Mouse (Mus musculus) embryonic facial prominence, embryonic 15.5 days (tissue): ENCODE measurements around the gene Efl1. TPM values are rescaled to one million over a fixed set of nuclear protein-coding genes. Genes with fewer than 3 reads are reported as not detected.
"Not testable (repeated sequence)": the region's sequence is repeated elsewhere in the genome, so short reads cannot be mapped to it uniquely, and the experiment has no call there.

Experiments
- ATAC-seq: fragments of 200-750 bp; cut with Nextera tagmentation; 2 replicates; pipeline ENCODE4 v1.8.0; 2017; ENCODE audit warnings: low read depth, moderate TSS enrichment; ENCODE audit not compliant: insufficient number of reproducible peaks, low FRiP score, low TSS enrichment
- H3K27ac ChIP-seq: fragments of 300-500 bp; sonication (generic); replicated peaks from 2 replicates; pipeline ENCODE4 v1.5.1; 2015; ENCODE audit warnings: mild to moderate bottlenecking, inconsistent platforms
- H3K27me3 ChIP-seq: fragments of 300-500 bp; sonication (generic); 2 replicates; pipeline ENCODE4 v1.6.1; 2015; ENCODE audit warnings: inconsistent platforms
- H3K36me3 ChIP-seq: fragments of 300-500 bp; sonication (generic); 2 replicates; pipeline ENCODE4 v1.6.1; 2015; ENCODE audit warnings: mild to moderate bottlenecking, inconsistent platforms
- H3K4me1 ChIP-seq: fragments of 300-500 bp; sonication (generic); 2 replicates; pipeline ENCODE4 v1.6.1; 2015; ENCODE audit warnings: inconsistent platforms
- H3K4me2 ChIP-seq: fragments of 300-500 bp; sonication (generic); replicated peaks from 2 replicates; pipeline ENCODE4 v1.6.1; 2015; ENCODE audit warnings: mild to moderate bottlenecking, inconsistent platforms
- H3K4me3 ChIP-seq: fragments of 300-500 bp; sonication (generic); replicated peaks from 2 replicates; pipeline ENCODE4 v1.5.1; 2015; ENCODE audit warnings: mild to moderate bottlenecking, inconsistent platforms
- H3K9ac ChIP-seq: fragments of 300-500 bp; sonication (generic); 2 replicates; pipeline ENCODE4 v1.6.1; 2015; ENCODE audit warnings: inconsistent platforms
- H3K9me3 ChIP-seq: fragments of 300-500 bp; sonication (generic); replicated peaks from 2 replicates; pipeline ENCODE4 v1.6.1; 2016; ENCODE audit warnings: inconsistent platforms
- WGBS: fragments of 180-500 bp; shearing (Covaris S2); methylation state at CpG from one replicate; pipeline ENCODE4 v1.1.7; 2015; 5-methylcytosine and 5-hydroxymethylcytosine counted together
- polyA plus RNA-seq: library from polyadenylated mRNA; unstranded; fragments of >200 nt; fragmentation: Nextera tagmentation; extraction: Ambion mirVana; gene quantifications from 2 replicates; pipeline ENCODE4 v1.2.1, GENCODE M21; 2015

Efl1 gene
- polyA plus RNA-seq, 1 experiment from 2014 or later = 22.5 TPM

DNA sequence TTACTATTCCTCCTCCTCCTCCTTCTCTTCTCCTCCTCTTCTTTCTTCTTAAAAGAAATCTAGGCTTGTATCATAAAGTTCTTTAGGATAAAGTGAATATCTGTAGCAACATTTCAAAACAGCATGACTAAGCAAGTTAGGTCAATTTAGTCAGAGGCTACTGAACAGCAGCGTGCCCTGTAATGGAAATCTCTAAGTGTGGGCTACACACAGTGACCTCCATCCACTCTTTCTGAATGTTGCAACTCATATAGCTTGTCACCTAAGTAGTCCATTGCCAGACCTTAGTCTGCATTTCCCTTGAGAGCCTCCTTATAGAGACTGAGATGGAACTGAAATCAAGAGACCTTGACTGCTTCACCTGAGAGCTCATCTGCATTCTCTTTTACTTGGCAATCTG lies 116.5 kb downstream of the Efl1 start:
- 79% methylated on average over 1 of the region's 1 CpGs for WGBS
- Histone ChIP-seq H3K36me3 (peaks cover 8% of the 10 kb centered on the region; the same call in 1 of the 2 replicates), H3K4me1 (0 out of 2 replicates have a peak, but pooled peaks cover 2% of the 10 kb centered on the region), H3K27ac (no peak overlapping the region), H3K9me3 (no peaks in the 10 kb centered on the region), H3K9ac (no peak overlapping the region), H3K4me2 (no peak overlapping the region), H3K4me3 (no peak overlapping the region), H3K27me3 (no peaks in the 10 kb centered on the region)
- ATAC-seq = no peak

DNA sequence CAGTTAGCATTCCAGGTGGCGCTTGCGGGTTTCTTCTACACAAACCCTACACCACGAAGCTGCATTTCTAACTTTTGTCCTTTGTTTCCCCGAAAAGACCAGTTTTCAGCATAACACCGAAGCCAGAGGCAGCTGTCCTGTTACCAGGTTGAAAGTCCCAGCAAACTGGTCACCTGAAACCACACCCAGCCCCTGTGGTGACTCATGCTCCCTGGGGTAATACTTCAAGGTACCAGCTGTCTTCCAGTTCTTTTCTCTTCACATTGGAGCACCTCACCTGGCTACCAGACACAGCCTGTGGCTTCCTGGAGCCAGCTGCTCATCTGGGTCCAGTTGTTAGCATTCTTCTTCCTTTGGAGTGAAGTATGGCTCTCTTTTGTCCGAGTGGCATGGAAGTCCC lies 118.2 kb downstream of the Efl1 start:
- H3K9me3 ChIP-seq = no peaks in the 10 kb centered on the region
- peaks cover 8% of the 10 kb centered on the region; the same call in 1 of the 2 replicates for H3K36me3 ChIP-seq
- no peak overlapping the region; the same call in 1 of the 2 replicates for H3K27ac ChIP-seq
- H3K4me1 ChIP-seq = 0 out of 2 replicates have a peak, but pooled peaks cover 6% of the 10 kb centered on the region
- no peak overlapping the region for H3K4me2 ChIP-seq
- 66% methylated on average over 6 of the region's 6 CpGs for WGBS
- ATAC-seq = no peak
- H3K27me3 ChIP-seq = no peaks in the 10 kb centered on the region
- no peak overlapping the region for H3K4me3 ChIP-seq
- no peak overlapping the region for H3K9ac ChIP-seq

DNA sequence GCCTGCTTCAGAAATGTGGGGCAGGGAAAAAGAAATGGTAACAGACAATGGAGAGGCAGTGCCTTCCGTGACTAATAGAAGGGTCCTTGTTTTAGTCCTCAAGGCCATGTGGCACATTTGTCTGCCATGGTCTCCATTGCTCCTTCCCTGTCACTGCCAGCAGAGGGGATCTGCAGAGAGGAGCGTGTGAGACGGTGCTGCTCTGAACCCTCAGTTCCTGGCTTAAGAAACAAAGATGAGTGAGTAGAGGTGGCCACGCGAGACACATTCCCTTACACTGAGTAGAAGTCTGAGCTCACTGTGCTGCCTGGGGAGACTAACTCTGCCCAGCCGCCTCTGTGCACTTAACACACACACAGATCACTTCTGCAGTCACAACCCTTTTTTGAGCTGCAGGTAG lies 121.8 kb downstream of the Efl1 start:
- 45% methylated on average over 6 of the region's 6 CpGs for WGBS
- no peak for ATAC-seq
- H3K36me3 ChIP-seq = no peaks in the 10 kb centered on the region
- H3K27ac ChIP-seq = no peak overlapping the region
- no peaks in the 10 kb centered on the region for H3K27me3 ChIP-seq
- H3K9ac ChIP-seq = no peak overlapping the region
- no peak overlapping the region for H3K4me3 ChIP-seq
- H3K9me3 ChIP-seq = no peaks in the 10 kb centered on the region
- H3K4me1 ChIP-seq = peaks cover 19% of the 10 kb centered on the region
- H3K4me2 ChIP-seq = no peak overlapping the region

DNA sequence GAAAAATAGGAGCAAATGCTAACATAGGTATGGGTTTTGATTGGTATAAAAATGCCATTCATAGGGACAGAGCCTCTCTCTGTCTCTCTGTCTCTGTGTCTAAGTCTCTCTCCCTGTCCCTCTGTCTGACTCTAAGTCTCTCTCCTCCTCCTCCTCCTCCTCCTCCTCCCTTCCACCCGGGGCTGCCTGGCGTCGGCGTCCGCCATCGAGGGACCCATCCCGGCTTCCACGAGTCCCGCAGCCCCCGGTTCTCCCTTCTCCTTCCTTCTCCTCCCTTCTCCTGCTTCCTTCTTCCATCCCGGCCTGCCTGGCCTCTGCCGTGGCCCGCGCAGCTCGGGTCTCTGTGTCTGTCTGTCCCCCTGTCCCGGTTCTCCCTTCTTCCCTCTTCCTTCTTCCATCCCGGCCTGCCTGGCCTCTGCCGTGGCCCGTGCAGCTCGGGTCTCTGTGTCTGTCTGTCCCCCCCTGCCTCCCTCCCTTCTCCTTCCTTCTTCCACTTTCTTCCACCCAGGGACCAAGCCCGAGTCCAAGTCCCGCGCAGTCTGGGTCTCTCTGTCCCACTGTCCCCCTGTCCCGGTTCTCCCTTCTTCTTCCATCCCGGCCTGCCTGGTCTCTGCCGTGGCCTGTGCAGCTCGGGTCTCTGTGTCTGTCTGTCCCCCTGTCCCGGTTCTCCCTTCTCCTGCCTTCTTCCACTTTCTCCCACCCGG lies 122.7 kb downstream of the Efl1 start:
- H3K27ac ChIP-seq, H3K9ac ChIP-seq: not testable (repeated sequence)
- ATAC-seq = peak; percentile 95

DNA sequence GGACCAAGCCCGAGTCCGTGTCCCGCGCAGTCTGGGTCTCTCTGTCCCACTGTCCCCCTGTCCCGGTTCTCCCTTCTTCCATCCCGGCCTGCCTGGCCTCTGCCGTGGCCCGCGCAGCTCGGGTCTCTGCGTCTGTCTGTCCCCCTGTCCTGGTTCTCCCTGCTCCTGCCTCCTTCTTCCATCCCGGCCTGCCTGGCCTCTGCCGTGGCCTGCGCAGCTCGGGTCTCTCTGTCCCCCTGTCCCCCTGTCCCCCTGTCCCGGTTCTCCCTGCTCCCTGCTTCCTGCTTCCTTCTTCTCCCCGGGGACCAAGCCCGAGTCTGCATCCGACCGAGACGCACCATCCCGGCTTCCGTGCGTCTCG lies 123.2 kb downstream of the Efl1 start:
- H3K4me1 ChIP-seq = peaks cover 19% of the 10 kb centered on the region
- not testable (repeated sequence) for H3K9me3 ChIP-seq, H3K9ac ChIP-seq, H3K27me3 ChIP-seq, H3K4me3 ChIP-seq, H3K27ac ChIP-seq, H3K4me2 ChIP-seq, H3K36me3 ChIP-seq
- 0 out of 2 replicates have a peak, but pooled peaks have one; percentile 9 for ATAC-seq
- WGBS = 92% methylated on average over 25 of the region's 25 CpGs

More for the DNA sequence above, 122.7 kb downstream of the Efl1 start:
- WGBS = 76% methylated on average over 29 of the region's 29 CpGs
- H3K4me3 ChIP-seq, H3K9me3 ChIP-seq, H3K36me3 ChIP-seq, H3K27me3 ChIP-seq, H3K4me2 ChIP-seq: not testable (repeated sequence)
- H3K4me1 ChIP-seq = peaks cover 19% of the 10 kb centered on the region

GRCm38 (mm10) chr7:82772481-82772880 lies 124.1 kb downstream of the Efl1 start:
- H3K36me3 ChIP-seq = no peaks in the 10 kb centered on the region; the same call in 1 of the 2 replicates
- H3K9me3 ChIP-seq = no peaks in the 10 kb centered on the region
- 48% methylated on average over 14 of the region's 14 CpGs for WGBS
- no peak overlapping the region for H3K4me3 ChIP-seq
- no peak for ATAC-seq
- H3K4me1 ChIP-seq = peaks cover 19% of the 10 kb centered on the region
- no peak overlapping the region for H3K9ac ChIP-seq
- H3K27me3 ChIP-seq = no peaks in the 10 kb centered on the region
- 0 out of 2 replicates have a peak overlapping the region, but pooled peaks have one; percentile 48 for H3K27ac ChIP-seq
- no peak overlapping the region for H3K4me2 ChIP-seq

- H3K9ac ChIP-seq = no peak overlapping the region
- WGBS = 42% methylated on average over 9 of the region's 9 CpGs
Measured at GRCm38 (mm10) chr7:82773150-82773549, 124.7 kb downstream of the Efl1 start.

GRCm38 (mm10) chr7:82773884-82774283 lies 125.5 kb downstream of the Efl1 start:
- no peak overlapping the region for H3K9ac ChIP-seq
- 62% methylated on average over 6 of the region's 6 CpGs for WGBS
- H3K27me3 ChIP-seq = no peaks in the 10 kb centered on the region
- no peak for ATAC-seq
- no peaks in the 10 kb centered on the region for H3K9me3 ChIP-seq
- H3K36me3 ChIP-seq = peaks cover 4% of the 10 kb centered on the region
- H3K27ac ChIP-seq = no peak overlapping the region
- H3K4me1 ChIP-seq = peaks cover 19% of the 10 kb centered on the region
- H3K4me2 ChIP-seq = no peak overlapping the region
- no peak overlapping the region for H3K4me3 ChIP-seq

More at GRCm38 (mm10) chr7:82773150-82773549, 124.7 kb downstream of the Efl1 start:
- no peak for ATAC-seq
- no peak overlapping the region for H3K4me2 ChIP-seq
- no peaks in the 10 kb centered on the region for H3K27me3 ChIP-seq
- H3K4me1 ChIP-seq = peaks cover 19% of the 10 kb centered on the region
- H3K27ac ChIP-seq = 0 out of 2 replicates have a peak overlapping the region, but pooled peaks have one; percentile 48
- H3K9me3 ChIP-seq = no peaks in the 10 kb centered on the region
- H3K4me3 ChIP-seq = no peak overlapping the region
- H3K36me3 ChIP-seq = peaks cover 4% of the 10 kb centered on the region

DNA sequence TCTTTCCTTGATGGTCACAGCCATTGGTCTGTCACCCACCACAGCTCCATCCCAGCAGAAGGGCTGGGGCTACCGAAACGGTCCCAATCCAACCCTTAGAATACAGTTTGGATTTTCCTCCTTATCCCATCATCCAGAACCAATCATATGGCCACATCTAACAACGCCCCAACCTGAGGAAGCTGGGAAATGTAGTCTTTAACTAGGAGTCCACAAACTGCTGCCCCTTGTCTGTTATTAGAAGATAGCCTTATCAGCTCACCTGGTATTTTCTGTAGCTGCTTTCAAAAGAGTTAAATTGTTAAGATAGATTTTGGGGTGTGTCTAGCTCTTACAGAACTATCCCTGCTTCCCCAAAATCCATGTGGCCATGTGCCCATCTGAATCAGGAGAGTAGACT lies 126.7 kb downstream of the Efl1 start:
- Histone ChIP-seq H3K4me2 (no peak overlapping the region), H3K4me1 (peaks cover 16% of the 10 kb centered on the region), H3K36me3 (peaks cover 4% of the 10 kb centered on the region), H3K4me3 (no peak overlapping the region), H3K27me3 (no peaks in the 10 kb centered on the region), H3K9ac (no peak overlapping the region), H3K9me3 (no peaks in the 10 kb centered on the region), H3K27ac (no peak overlapping the region)
- 89% methylated on average over 3 of the region's 3 CpGs for WGBS
- no peak for ATAC-seq

DNA sequence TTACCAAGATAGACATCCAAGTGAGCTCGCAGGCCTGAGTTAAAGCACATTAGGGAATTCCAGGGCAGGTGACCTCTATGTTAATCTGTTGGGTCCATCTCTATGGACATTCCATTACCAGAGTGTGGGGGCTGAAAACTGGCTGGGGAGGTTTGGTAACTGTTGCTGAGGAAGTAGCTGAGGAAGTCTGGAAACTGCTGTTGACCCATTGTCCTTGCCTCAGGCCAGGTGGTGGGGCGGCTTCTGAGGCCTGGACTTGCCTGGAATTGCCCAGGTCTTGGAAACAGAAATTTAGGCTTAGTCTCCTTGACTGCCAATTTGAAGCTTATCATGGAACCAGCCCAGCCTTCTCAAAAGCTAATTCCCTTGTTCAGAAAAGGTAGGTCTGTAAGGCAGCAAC lies 134.7 kb downstream of the Efl1 start:
- no peak overlapping the region for H3K4me2 ChIP-seq
- no peak overlapping the region for H3K4me3 ChIP-seq
- H3K4me1 ChIP-seq = 0 out of 2 replicates have a peak, but pooled peaks cover under 1% of the 10 kb centered on the region
- H3K36me3 ChIP-seq = no peaks in the 10 kb centered on the region
- H3K9me3 ChIP-seq = no peaks in the 10 kb centered on the region
- H3K9ac ChIP-seq = no peak overlapping the region
- H3K27me3 ChIP-seq = no peaks in the 10 kb centered on the region
- no peak overlapping the region for H3K27ac ChIP-seq
- WGBS = 63% methylated on average over 2 of the region's 2 CpGs
- ATAC-seq = no peak

DNA sequence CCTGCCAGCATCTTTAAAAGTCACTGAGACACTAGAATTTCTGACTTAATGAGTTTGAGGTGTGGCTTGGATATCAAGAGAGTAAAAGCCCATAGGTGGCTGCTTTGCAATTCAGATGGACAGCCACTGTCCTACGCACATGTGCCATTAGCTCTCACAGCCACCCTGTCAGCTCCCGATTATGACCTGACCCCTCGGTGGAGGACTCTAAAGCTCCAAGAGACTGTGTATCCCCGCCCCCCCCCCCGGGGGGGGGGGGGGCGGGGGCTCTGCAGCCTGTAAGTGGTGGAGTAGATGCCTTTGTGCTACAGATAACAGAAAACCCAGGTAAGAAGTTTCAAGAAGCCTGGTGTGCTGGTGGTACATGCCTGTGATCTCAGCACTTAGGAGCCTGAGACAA lies 135.3 kb downstream of the Efl1 start:
- WGBS = 58% methylated on average over 3 of the region's 6 CpGs
- no peak overlapping the region for H3K4me3 ChIP-seq
- H3K27me3 ChIP-seq = no peaks in the 10 kb centered on the region
- H3K36me3 ChIP-seq = no peaks in the 10 kb centered on the region
- no peak for ATAC-seq
- 0 out of 2 replicates have a peak, but pooled peaks cover 3% of the 10 kb centered on the region for H3K4me1 ChIP-seq
- no peak overlapping the region for H3K4me2 ChIP-seq
- H3K27ac ChIP-seq = no peak overlapping the region
- H3K9ac ChIP-seq = no peak overlapping the region
- H3K9me3 ChIP-seq = no peaks in the 10 kb centered on the region
